In genomic region chr3:135690568-135691190, GRCm38 (mm10) we compare ENCODE assay signal across 8 mouse cellular contexts. TPM values are rescaled to one million over a fixed set of nuclear protein-coding genes. Genes with fewer than 3 reads are reported as not detected.
A peak's percentile ranks its signal among the peaks of the same experiment; 100 is the strongest.
DNase-seq lines count a peak whose midpoint lies in the region; ATAC-seq and TF ChIP-seq lines count a peak whose summit lies in the region.

No protein-coding gene starts in this region.

- DNase-seq in 3T3-L1 (ENCODE audit: low read depth, low spot score): peak; percentile 73
- peak; percentile 66 for DNase-seq in R1 (ENCODE audit: low read depth, low spot score)
- DNase-seq in heart, adult 18-20 months: peak; percentile 64 to 74
- DNase-seq in kidney, adult 11 months: peak; percentile 47
- peak; percentile 65 for DNase-seq in liver, postnatal 0 days
- peak; percentile 53 for DNase-seq in thymus, postnatal 0 days (ENCODE audit: low spot score)

- 0 out of 2 replicates have a peak overlapping the region, but pooled peaks have one; percentile 65 for H3K27ac ChIP-seq in cortical plate, adult 2 months (ENCODE audit: insufficient read depth, low read length)
- peak overlapping the region; percentile 98 for H3K27ac ChIP-seq in liver, postnatal 0 days (ENCODE audit: low read depth)
- peak overlapping the region; percentile 92 for H3K27ac ChIP-seq in neural tube, embryonic 13.5 days (replicated peaks)

- no peak for TF ChIP-seq POLR2A in cortical plate, adult 2 months (IDR thresholded peaks at IDR 0.05; ENCODE audit: extremely low read depth, insufficient read depth, low read length)

- H3K4me1 ChIP-seq in cortical plate, adult 2 months (ENCODE audit: control insufficient read depth, insufficient read depth, low read length): peaks cover 2% of the 10 kb centered on the region
- H3K4me1 ChIP-seq in liver, postnatal 0 days (ENCODE audit: insufficient read depth): peaks cover 25% of the 10 kb centered on the region
- peaks cover 42% of the 10 kb centered on the region for H3K4me1 ChIP-seq in neural tube, embryonic 13.5 days (replicated peaks)

- peak overlapping the region; percentile 85 for H3K4me2 ChIP-seq in liver, postnatal 0 days (ENCODE audit: low read depth, low read length)
- peak overlapping the region; percentile 67 for H3K4me2 ChIP-seq in neural tube, embryonic 13.5 days

- no peaks in the 10 kb centered on the region for H3K27me3 ChIP-seq in liver, postnatal 0 days (ENCODE audit: insufficient read depth, low read length)
- no peaks in the 10 kb centered on the region for H3K27me3 ChIP-seq in neural tube, embryonic 13.5 days

- no peaks in the 10 kb centered on the region for H3K9me3 ChIP-seq in liver, postnatal 0 days (ENCODE audit: low read length)
- H3K9me3 ChIP-seq in neural tube, embryonic 13.5 days: no peaks in the 10 kb centered on the region

- H3K9ac ChIP-seq in liver, postnatal 0 days (replicated peaks): peak overlapping the region; percentile 96
- peak overlapping the region; percentile 96 for H3K9ac ChIP-seq in neural tube, embryonic 13.5 days

- TF ChIP-seq CTCF in cortical plate, adult 2 months (IDR thresholded peaks at IDR 0.05; ENCODE audit: extremely low read depth, insufficient read depth, low read length): no peak
- no peak for TF ChIP-seq CTCF in liver, postnatal 0 days (IDR thresholded peaks at IDR 0.05; ENCODE audit: low read depth)

- no peak for TF ChIP-seq EP300 in liver, postnatal 0 days (IDR thresholded peaks at IDR 0.05; ENCODE audit: low read depth)

- peak overlapping the region; percentile 60 for H3K4me3 ChIP-seq in cortical plate, adult 2 months (ENCODE audit: insufficient read depth, low read length)
- H3K4me3 ChIP-seq in liver, postnatal 0 days (ENCODE audit: low read depth, low read length): peak overlapping the region; percentile 84
- peak overlapping the region; percentile 73 for H3K4me3 ChIP-seq in neural tube, embryonic 13.5 days

- ATAC-seq in liver, postnatal 0 days: peak; percentile 67
- ATAC-seq in neural tube, embryonic 13.5 days (ENCODE audit: low read depth): peak; percentile 66

- no peaks in the 10 kb centered on the region for H3K36me3 ChIP-seq in liver, postnatal 0 days (replicated peaks; ENCODE audit: insufficient read depth, low read length)
- H3K36me3 ChIP-seq in neural tube, embryonic 13.5 days: no peaks in the 10 kb centered on the region

- under 1% methylated on average over 35 of the region's 47 CpGs for WGBS in liver, postnatal 0 days (ENCODE audit: insufficient replicate concordance)
- WGBS in neural tube, embryonic 13.5 days: under 1% methylated on average over 43 of the region's 47 CpGs

RNA-seq across cellular contexts. Expression of gene Nfkb1, which starts 0.7 kb away (rescaled TPM):
- 22.3 and 24.2 TPM in 2 replicates for polyA plus RNA-seq in cortical plate, adult 2 months (2012; rRNA removed)
- total RNA-seq in heart, adult 18-20 months (2021): 10 to 100 TPM; 30.7 to 33.0 TPM
- 11.8 and 12.7 TPM in 2 replicates for polyA plus RNA-seq in liver, postnatal 0 days (2015; fragmentation: Nextera tagmentation; extraction: Ambion mirVana)
- 7.8 and 8.4 TPM in 2 replicates for polyA plus RNA-seq in neural tube, embryonic 13.5 days (2015; fragmentation: Nextera tagmentation; extraction: Ambion mirVana)
- 50.9 and 54.3 TPM in 2 replicates for polyA plus RNA-seq in thymus, postnatal 0 days (2015; fragmentation: Nextera tagmentation; extraction: Ambion mirVana)

Comparison
In these comparisons a context has a peak if more than half of its experiments do, and no peak if none do; other contexts are left out.
1. Peak in every context shown above with its lines: DNase-seq, ATAC-seq, H3K4me3 ChIP-seq and H3K27ac ChIP-seq.